Mouse (Mus musculus) lung, adult 10 weeks (tissue): Measurements from ENCODE around the gene Trp53tg5. TPM values are rescaled to one million over a fixed set of nuclear protein-coding genes. Genes with fewer than 3 reads are reported as not detected.

Experiments
- polyA plus RNA-seq: library from polyadenylated mRNA; stranded (reverse); fragments of 350-450 nt; fragmentation: Illumina TruSeq; extraction: RNeasy Lipid Tissue Mini Kit (QIAGEN cat#74804); gene quantifications from one replicate; pipeline ENCODE4 v1.2.3, GENCODE M21; 2014; ENCODE audit warnings: low read depth, low replicate concordance; ENCODE audit not compliant: insufficient read depth

Gene Trp53tg5
- not detected for polyA plus RNA-seq

GRCm38 (mm10) chr2:164473624-164474023 lies at the start of gene Trp53tg5:
Gene Trp53tg5, minus strand, starts transcription at chr2:164473724.

DNA sequence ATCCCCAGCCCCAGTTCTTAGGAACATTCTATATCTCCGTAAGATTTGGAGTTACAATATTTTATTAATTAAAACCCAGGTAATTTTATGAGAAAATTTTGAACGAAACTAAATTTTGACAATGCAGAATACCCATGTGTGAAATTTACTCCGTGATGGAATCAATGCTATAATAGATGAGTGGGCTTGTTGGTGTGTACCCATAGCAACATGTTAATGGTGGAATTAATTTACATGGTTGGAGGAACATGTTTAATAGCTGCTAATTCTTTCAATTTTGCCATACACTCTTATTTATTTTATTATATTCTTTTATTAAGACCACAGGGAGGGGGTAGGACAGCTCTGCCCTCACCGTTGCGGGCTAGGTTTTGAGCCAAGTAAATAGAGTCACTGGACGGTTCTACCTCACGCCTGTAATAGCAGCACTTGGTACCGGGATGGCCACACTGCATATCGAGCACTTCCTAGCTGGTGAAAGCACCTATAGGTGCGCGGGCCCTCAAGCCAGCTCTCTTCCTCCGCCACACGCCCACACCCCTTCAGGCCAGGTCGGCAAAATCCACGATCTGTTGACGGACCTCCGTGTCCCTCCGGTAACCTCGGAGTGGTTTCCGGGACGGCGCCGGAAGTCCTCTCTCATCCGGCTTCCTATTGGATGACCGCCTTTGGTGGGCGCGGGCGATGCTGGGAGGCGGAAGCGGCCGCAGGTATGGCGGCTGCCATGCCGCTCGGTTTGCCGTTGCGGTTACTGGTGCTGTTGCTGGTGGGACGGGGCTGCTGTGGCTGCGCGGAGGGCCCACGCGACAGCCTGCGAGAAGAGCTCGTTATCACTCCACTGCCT lies 23.5 kb upstream of the Trp53tg5 start, which contains the start of gene Pigt:
Gene Pigt, plus strand, starts transcription at position 674 of the 844 bp plus-strand sequence.

DNA sequence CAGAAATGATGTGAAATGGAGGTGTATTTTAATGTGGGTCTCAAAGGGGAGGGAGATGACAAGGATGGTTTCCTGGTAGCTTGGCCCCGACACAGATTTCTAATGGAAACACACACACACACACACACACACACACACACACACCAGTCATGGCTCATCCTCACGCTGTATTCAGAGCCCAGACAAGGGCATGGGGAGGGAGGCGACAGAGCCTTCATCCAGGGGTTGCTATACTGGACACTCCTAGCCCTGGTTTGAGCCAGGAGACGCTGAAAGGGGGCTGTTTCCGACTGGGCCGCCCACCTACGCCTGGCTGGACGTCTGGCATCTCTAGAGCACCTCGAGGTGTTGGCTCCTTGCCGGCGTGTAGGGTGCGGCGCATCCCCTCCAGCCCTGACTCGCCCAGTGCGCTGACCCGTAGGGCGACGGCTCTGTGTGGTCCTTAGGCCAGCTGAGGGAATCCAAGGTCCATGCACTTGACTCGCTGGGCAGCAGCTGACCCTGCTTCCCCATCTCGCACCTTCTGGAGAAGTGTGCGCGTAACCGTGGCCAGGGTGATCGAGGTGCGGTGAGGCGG lies 12.2 kb upstream of the Trp53tg5 start, which contains the start of gene Dbndd2:
Gene Dbndd2, plus strand, starts transcription at position 426 of the 577 bp plus-strand sequence.

GRCm38 (mm10) chr2:164460745-164461551 lies 12.6 kb downstream of the Trp53tg5 start, which contains the start of gene Gm20458:
Gene Gm20458, plus strand, starts transcription at chr2:164460967.

GRCm38 (mm10) chr2:164456864-164457300 lies 16.6 kb downstream of the Trp53tg5 start, which contains the start of gene Sys1:
Gene Sys1, plus strand, starts transcription at chr2:164456964.

GRCm38 (mm10) chr2:164443460-164444000 lies 30.0 kb downstream of the Trp53tg5 start, which contains the start of gene Sdc4:
Gene Sdc4, minus strand, starts transcription at chr2:164443887.

Other genes with a start within 250 kb of the Trp53tg5 start
- gene Svs2, start 235.3 kb downstream of the Trp53tg5 start, polyA plus RNA-seq: not detected
- gene Svs3b, start 217.1 kb downstream of the Trp53tg5 start, polyA plus RNA-seq: not detected
- gene Svs4, start 195.3 kb downstream of the Trp53tg5 start, polyA plus RNA-seq: not detected
- not detected for gene Svs3a, start 184.5 kb downstream of the Trp53tg5 start, polyA plus RNA-seq
- gene Svs6, start 157.0 kb downstream of the Trp53tg5 start, polyA plus RNA-seq: not detected
- gene Svs5, start 141.0 kb downstream of the Trp53tg5 start, polyA plus RNA-seq: not detected
- gene Slpi, start 84.6 kb downstream of the Trp53tg5 start, polyA plus RNA-seq: 98.1 TPM
- 10.2 TPM for gene Rbpjl, start 70.6 kb downstream of the Trp53tg5 start, polyA plus RNA-seq
- gene Matn4, start 68.6 kb downstream of the Trp53tg5 start, polyA plus RNA-seq: 22.9 TPM
- gene Sdc4, start 29.8 kb downstream of the Trp53tg5 start, polyA plus RNA-seq: 109 TPM
- 37.0 TPM for gene Sys1, start 16.8 kb downstream of the Trp53tg5 start, polyA plus RNA-seq
- gene Gm20458, start 12.8 kb downstream of the Trp53tg5 start, polyA plus RNA-seq: not detected
- gene Dbndd2, start 12.4 kb upstream of the Trp53tg5 start, polyA plus RNA-seq: 69.5 TPM
- gene Pigt, start 23.8 kb upstream of the Trp53tg5 start, polyA plus RNA-seq: 34.2 TPM
- gene Wfdc2, start 88.7 kb upstream of the Trp53tg5 start, polyA plus RNA-seq: 2,326 TPM
- not detected for gene Spint3, start 99.7 kb upstream of the Trp53tg5 start, polyA plus RNA-seq
- 4.4 TPM for gene Wfdc6a, start 111.7 kb upstream of the Trp53tg5 start, polyA plus RNA-seq
- not detected for gene Eppin, start 119.9 kb upstream of the Trp53tg5 start, polyA plus RNA-seq
- 3.0 TPM for gene Wfdc6b, start 139.8 kb upstream of the Trp53tg5 start, polyA plus RNA-seq
- 1.2 TPM for gene Wfdc8, start 139.9 kb upstream of the Trp53tg5 start, polyA plus RNA-seq
- gene Wfdc16, start 165.1 kb upstream of the Trp53tg5 start, polyA plus RNA-seq: 0.95 TPM
- gene Wfdc10, start 182.3 kb upstream of the Trp53tg5 start, polyA plus RNA-seq: 3.9 TPM
- not detected for gene Wfdc9, start 182.9 kb upstream of the Trp53tg5 start, polyA plus RNA-seq
- not detected for gene Wfdc11, start 200.4 kb upstream of the Trp53tg5 start, polyA plus RNA-seq
- 1.2 TPM for gene Wfdc13, start 211.4 kb upstream of the Trp53tg5 start, polyA plus RNA-seq
- gene Spint4, start 224.8 kb upstream of the Trp53tg5 start, polyA plus RNA-seq: not detected
- gene Spint5, start 241.6 kb upstream of the Trp53tg5 start, polyA plus RNA-seq: not detected